In genomic region chr11:4267202-4267578, GRCm38 (mm10) we compare ENCODE assay signal across 9 mouse cellular contexts. TPM values are rescaled to one million over a fixed set of nuclear protein-coding genes. Genes with fewer than 3 reads are reported as not detected.
DNase-seq lines count a peak whose midpoint lies in the region; ATAC-seq and TF ChIP-seq lines count a peak whose summit lies in the region.
"Had no signal": no experiment of that assay in that cellular context is flagged by ENCODE, and none has a peak within 500 bp of the region (broad histone marks: within the 10 kb centered on the region; RNA-seq: fewer than 3 reads in every experiment).

No protein-coding gene starts in this region.

- H3K27me3 ChIP-seq in kidney, embryonic 14.5 days (ENCODE audit: control insufficient read depth, insufficient read depth, low read length): peaks cover 23% of the 10 kb centered on the region
- peaks cover 81% of the 10 kb centered on the region for H3K27me3 ChIP-seq in G1E (ENCODE audit: insufficient read depth, low read length)
- peaks cover 34% of the 10 kb centered on the region for H3K27me3 ChIP-seq in forebrain, embryonic 16.5 days (replicated peaks; ENCODE audit: control insufficient read depth, insufficient read depth, low read length)
- H3K27me3 ChIP-seq in liver, postnatal 0 days (ENCODE audit: insufficient read depth, low read length): peaks cover 43% of the 10 kb centered on the region

- no peak for DNase-seq in kidney, adult 9 months
- DNase-seq in G1E (ENCODE audit: low spot score) (no peak), MN1 (ENCODE audit: low spot score) (no peak)
- no peak for DNase-seq in liver, postnatal 0 days
- no peak for DNase-seq in T-cell, adult 2 months (ENCODE audit: low spot score)
- no peak for DNase-seq in spleen, adult 12 weeks (ENCODE audit: low spot score)

- no peaks in the 10 kb centered on the region for H3K9me3 ChIP-seq in kidney, embryonic 14.5 days (ENCODE audit: control insufficient read depth, low read length)
- H3K9me3 ChIP-seq in G1E (replicated peaks): no peaks in the 10 kb centered on the region
- no peaks in the 10 kb centered on the region for H3K9me3 ChIP-seq in forebrain, embryonic 16.5 days (ENCODE audit: control insufficient read depth, low read length)
- H3K9me3 ChIP-seq in liver, postnatal 0 days (ENCODE audit: low read length): no peaks in the 10 kb centered on the region

- H3K36me3 ChIP-seq in kidney, embryonic 14.5 days (ENCODE audit: control insufficient read depth, insufficient read depth, low read length): no peaks in the 10 kb centered on the region
- no peaks in the 10 kb centered on the region for H3K36me3 ChIP-seq in G1E (replicated peaks)
- no peaks in the 10 kb centered on the region for H3K36me3 ChIP-seq in forebrain, embryonic 16.5 days (ENCODE audit: control insufficient read depth, insufficient read depth)
- H3K36me3 ChIP-seq in liver, postnatal 0 days (replicated peaks; ENCODE audit: insufficient read depth, low read length): no peaks in the 10 kb centered on the region

- H3K4me1 ChIP-seq in kidney, embryonic 14.5 days (ENCODE audit: control insufficient read depth, insufficient read depth, low read length): peaks cover 21% of the 10 kb centered on the region; the same call in 1 of the 2 replicates
- peaks cover 62% of the 10 kb centered on the region for H3K4me1 ChIP-seq in G1E (ENCODE audit: insufficient read depth, low read depth, low read length)
- H3K4me1 ChIP-seq in forebrain, embryonic 16.5 days (replicated peaks; ENCODE audit: control insufficient read depth, insufficient read depth, low read length): peaks cover 12% of the 10 kb centered on the region
- peaks cover 12% of the 10 kb centered on the region; the same call in 1 of the 2 replicates for H3K4me1 ChIP-seq in liver, postnatal 0 days (ENCODE audit: insufficient read depth)

- H3K4me3 ChIP-seq in kidney, embryonic 14.5 days (ENCODE audit: low read length): peak overlapping the region; percentile 53
- peak overlapping the region; percentile 72; the same call in 1 of the 2 replicates for H3K4me3 ChIP-seq in G1E (ENCODE audit: low read depth, low read length)
- H3K4me3 ChIP-seq in forebrain, embryonic 16.5 days (replicated peaks; ENCODE audit: low read length): peak overlapping the region; percentile 51
- H3K4me3 ChIP-seq in liver, postnatal 0 days (ENCODE audit: low read depth, low read length): peak overlapping the region; percentile 54

- peak overlapping the region; percentile 63 for H3K9ac ChIP-seq in kidney, embryonic 14.5 days (ENCODE audit: low read depth, low read length)
- H3K9ac ChIP-seq in forebrain, embryonic 16.5 days (replicated peaks; ENCODE audit: low read depth, low read length): no peak overlapping the region
- no peak overlapping the region for H3K9ac ChIP-seq in liver, postnatal 0 days (replicated peaks)

- under 1% methylated on average over 13 of the region's 13 CpGs for WGBS in kidney, embryonic 14.5 days
- WGBS in forebrain, embryonic 16.5 days: 9% methylated on average over 13 of the region's 13 CpGs
- 4% methylated on average over 12 of the region's 13 CpGs for WGBS in liver, postnatal 0 days (ENCODE audit: insufficient replicate concordance)

- no peak for ATAC-seq in kidney, embryonic 14.5 days (ENCODE audit: low FRiP score, low TSS enrichment)
- no peak for ATAC-seq in G1E (ENCODE audit: extremely low read depth, insufficient number of reproducible peaks, low FRiP score, poor library complexity, severe bottlenecking)
- ATAC-seq in forebrain, embryonic 16.5 days: no peak
- ATAC-seq in liver, postnatal 0 days: no peak

- no peak for TF ChIP-seq EP300 in liver, postnatal 0 days (IDR thresholded peaks at IDR 0.05; ENCODE audit: low read depth)

- TF ChIP-seq CTCF in G1E (IDR thresholded peaks at IDR 0.05; ENCODE audit: low read depth, low read length): no peak
- no peak for TF ChIP-seq CTCF in liver, postnatal 0 days (IDR thresholded peaks at IDR 0.05; ENCODE audit: low read depth)

- H3K4me2 ChIP-seq in kidney, embryonic 14.5 days (replicated peaks; ENCODE audit: low read depth, low read length): peak overlapping the region; percentile 91
- H3K4me2 ChIP-seq in forebrain, embryonic 16.5 days (ENCODE audit: low read length): peak overlapping the region; percentile 92
- peak overlapping the region; percentile 78 for H3K4me2 ChIP-seq in liver, postnatal 0 days (ENCODE audit: low read depth, low read length)

- no peak overlapping the region for H3K27ac ChIP-seq in kidney, embryonic 14.5 days (ENCODE audit: low read depth, low read length)
- H3K27ac ChIP-seq in forebrain, embryonic 16.5 days (ENCODE audit: low read length): no peak overlapping the region
- H3K27ac ChIP-seq in liver, postnatal 0 days (ENCODE audit: low read depth): no peak overlapping the region

RNA-seq across cellular contexts. Expression of gene Lif, which starts 9.8 kb away (rescaled TPM):
- polyA plus RNA-seq in kidney, embryonic 14.5 days (2014; fragmentation: Nextera tagmentation; extraction: Ambion mirVana): not detected in 2 replicates
- total RNA-seq in G1E (2014; fragmentation: Nextera tagmentation) (0.75 TPM in 1 of 2 replicates, not detected in the other), G1E (2017) (1.0 and 1.2 TPM in 2 replicates)
- 0.02 and 0.12 TPM in 2 replicates for polyA plus RNA-seq in G1E (2012)
- polyA plus RNA-seq in forebrain, embryonic 16.5 days (2015; fragmentation: Nextera tagmentation; extraction: Ambion mirVana): 0.05 TPM in 1 of 2 replicates, not detected in the other
- polyA plus RNA-seq in liver, postnatal 0 days (2015; fragmentation: Nextera tagmentation; extraction: Ambion mirVana): not detected in 2 replicates

RNA-seq across cellular contexts. Expression of gene Osm, which starts 31.0 kb away (rescaled TPM):
- not detected in 2 replicates for polyA plus RNA-seq in kidney, embryonic 14.5 days (2014; fragmentation: Nextera tagmentation; extraction: Ambion mirVana)
- total RNA-seq in G1E (2014; fragmentation: Nextera tagmentation) (7.2 and 8.0 TPM in 2 replicates), G1E (2017) (8.3 and 10.3 TPM in 2 replicates)
- 4.0 and 4.5 TPM in 2 replicates for polyA plus RNA-seq in G1E (2012)
- 0.10 TPM in 1 of 2 replicates, not detected in the other for polyA plus RNA-seq in forebrain, embryonic 16.5 days (2015; fragmentation: Nextera tagmentation; extraction: Ambion mirVana)
- polyA plus RNA-seq in liver, postnatal 0 days (2015; fragmentation: Nextera tagmentation; extraction: Ambion mirVana): 0.58 and 1.3 TPM in 2 replicates
- total RNA-seq: gastrocnemius, postnatal 25 days had no signal

RNA-seq across cellular contexts. Expression of gene Castor1, which starts 49.2 kb away (rescaled TPM):
- polyA plus RNA-seq in kidney, embryonic 14.5 days (2014; fragmentation: Nextera tagmentation; extraction: Ambion mirVana): 2.7 and 5.3 TPM in 2 replicates
- total RNA-seq in G1E (2014; fragmentation: Nextera tagmentation) (8.4 and 9.0 TPM in 2 replicates), G1E (2017) (8.2 and 10.7 TPM in 2 replicates)
- polyA plus RNA-seq in G1E (2012): 2.9 and 4.5 TPM in 2 replicates
- polyA plus RNA-seq in forebrain, embryonic 16.5 days (2015; fragmentation: Nextera tagmentation; extraction: Ambion mirVana): 2.3 TPM in 2 replicates
- polyA plus RNA-seq in liver, postnatal 0 days (2015; fragmentation: Nextera tagmentation; extraction: Ambion mirVana): 1.8 and 2.0 TPM in 2 replicates
